Mouse (Mus musculus): ENCODE results near the gene Borcs8. TPM values are rescaled to one million over a fixed set of nuclear protein-coding genes. Genes with fewer than 3 reads are reported as not detected.

Gene Borcs8
- total RNA-seq (2022): 10 to 100 TPM; 36.6 to 48.0 (median 42.9) TPM

- peak; percentile 89 to 99 for DNase-seq (ENCODE audit: low spot score in 2 of 2)
Observed at GRCm38 (mm10) chr8:70139026-70139857, at the start of gene Borcs8, which contains the start of the genes Rfxank and Mef2b. Gene Borcs8, plus strand, starts transcription at chr8:70139499. Gene Rfxank, minus strand, starts transcription at chr8:70139154. Gene Mef2b, plus strand, starts transcription at chr8:70139711.

- no peak for DNase-seq (ENCODE audit: low spot score in 2 of 2)
Observed at GRCm38 (mm10) chr8:70092786-70093185, 46.5 kb upstream of the Borcs8 start.

GRCm38 (mm10) chr8:70099276-70099675 lies 40.0 kb upstream of the Borcs8 start:
- peak in 1 of 2 experiments; percentile 69 for DNase-seq (ENCODE audit: low spot score in 2 of 2)

GRCm38 (mm10) chr8:70100241-70100640 lies 39.1 kb upstream of the Borcs8 start:
- peak in 1 of 2 experiments; percentile 64 for DNase-seq (ENCODE audit: low spot score in 2 of 2)

- no peak for DNase-seq (ENCODE audit: low spot score in 2 of 2)
Observed at GRCm38 (mm10) chr8:70104506-70104905, 34.8 kb upstream of the Borcs8 start.

- no peak for DNase-seq (ENCODE audit: low spot score in 2 of 2)
Observed at GRCm38 (mm10) chr8:70104922-70105321, 34.4 kb upstream of the Borcs8 start.

- no peak for DNase-seq (ENCODE audit: low spot score in 2 of 2)
Observed at GRCm38 (mm10) chr8:70110451-70110850, 28.8 kb upstream of the Borcs8 start.

- no peak for DNase-seq (ENCODE audit: low spot score in 2 of 2)
Observed at GRCm38 (mm10) chr8:70111192-70111795, 28.0 kb upstream of the Borcs8 start.

GRCm38 (mm10) chr8:70112401-70113016 lies 26.8 kb upstream of the Borcs8 start:
- no peak for DNase-seq (ENCODE audit: low spot score in 2 of 2)

GRCm38 (mm10) chr8:70114488-70114887 lies 24.8 kb upstream of the Borcs8 start:
- no peak for DNase-seq (ENCODE audit: low spot score in 2 of 2)

GRCm38 (mm10) chr8:70114892-70115291 lies 24.4 kb upstream of the Borcs8 start:
- DNase-seq (ENCODE audit: low spot score in 2 of 2): no peak

- DNase-seq (ENCODE audit: low spot score in 2 of 2): no peak
Observed at GRCm38 (mm10) chr8:70117611-70118010, 21.7 kb upstream of the Borcs8 start.

- peak in 1 of 2 experiments; percentile 85 for DNase-seq (ENCODE audit: low spot score in 2 of 2)
Observed at GRCm38 (mm10) chr8:70118726-70119700, 20.3 kb upstream of the Borcs8 start.

GRCm38 (mm10) chr8:70120667-70121066 lies 18.6 kb upstream of the Borcs8 start, which contains the start of gene Ncan:
Gene Ncan, minus strand, starts transcription at chr8:70120873.
- peak; percentile 89 to 91 for DNase-seq (ENCODE audit: low spot score in 2 of 2)

- no peak for DNase-seq (ENCODE audit: low spot score in 2 of 2)
Observed at GRCm38 (mm10) chr8:70122863-70123262, 16.4 kb upstream of the Borcs8 start.

GRCm38 (mm10) chr8:70124992-70125391 lies 14.3 kb upstream of the Borcs8 start:
- peak in 1 of 2 experiments; percentile 56 for DNase-seq (ENCODE audit: low spot score in 2 of 2)

GRCm38 (mm10) chr8:70128435-70128834 lies 10.9 kb upstream of the Borcs8 start:
- no peak for DNase-seq (ENCODE audit: low spot score in 2 of 2)

- peak in 1 of 2 experiments; percentile 87 for DNase-seq (ENCODE audit: low spot score in 2 of 2)
Observed at GRCm38 (mm10) chr8:70129309-70129952, 9.9 kb upstream of the Borcs8 start.

- DNase-seq (ENCODE audit: low spot score in 2 of 2): no peak
Observed at GRCm38 (mm10) chr8:70130066-70130465, 9.2 kb upstream of the Borcs8 start.
